19 mouse cellular contexts compared by ENCODE assay signal in genomic region chr3:63814203-63814602, GRCm38 (mm10).
"Had no signal": no experiment of that assay in that cellular context is flagged by ENCODE, and none has a peak within 500 bp of the region (broad histone marks: within the 10 kb centered on the region; RNA-seq: fewer than 3 reads in every experiment).

No protein-coding gene starts in this region.

- H3K4me1 ChIP-seq: kidney, embryonic 15.5 days; liver, embryonic 13.5 days; midbrain, embryonic 12.5 days; midbrain, embryonic 15.5 days; neural tube, embryonic 12.5 days; neural tube, embryonic 15.5 days had no signal

- H3K9me3 ChIP-seq: kidney, embryonic 15.5 days; limb, embryonic 10.5 days; limb, embryonic 13.5 days; liver, embryonic 13.5 days; midbrain, embryonic 12.5 days; midbrain, embryonic 15.5 days; neural tube, embryonic 12.5 days; neural tube, embryonic 15.5 days had no signal

- H3K4me3 ChIP-seq: kidney, embryonic 15.5 days; limb, embryonic 10.5 days; limb, embryonic 13.5 days; liver, embryonic 13.5 days; midbrain, embryonic 12.5 days; midbrain, embryonic 15.5 days; neural tube, embryonic 12.5 days; neural tube, embryonic 15.5 days had no signal

- H3K36me3 ChIP-seq: kidney, embryonic 15.5 days; limb, embryonic 10.5 days; limb, embryonic 13.5 days; liver, embryonic 13.5 days; midbrain, embryonic 12.5 days; midbrain, embryonic 15.5 days; neural tube, embryonic 12.5 days; neural tube, embryonic 15.5 days had no signal

- H3K9ac ChIP-seq: kidney, embryonic 15.5 days; limb, embryonic 13.5 days; liver, embryonic 13.5 days; lung, embryonic 14.5 days; midbrain, embryonic 12.5 days; midbrain, embryonic 15.5 days; neural tube, embryonic 12.5 days; neural tube, embryonic 15.5 days had no signal

- ATAC-seq: lung, postnatal 0 days; midbrain, embryonic 15.5 days had no signal

- H3K27me3 ChIP-seq: kidney, embryonic 15.5 days; limb, embryonic 13.5 days; liver, embryonic 13.5 days; midbrain, embryonic 12.5 days; midbrain, embryonic 15.5 days; neural tube, embryonic 12.5 days; neural tube, embryonic 15.5 days had no signal

- H3K4me2 ChIP-seq: kidney, embryonic 15.5 days; limb, embryonic 13.5 days; liver, embryonic 13.5 days; lung, embryonic 14.5 days; midbrain, embryonic 12.5 days; midbrain, embryonic 15.5 days; neural tube, embryonic 12.5 days; neural tube, embryonic 15.5 days had no signal

- DNase-seq: kidney, adult 11 months; kidney, adult 8-10 months; kidney, postnatal 10 days; kidney, postnatal 36 days; liver; liver, embryonic 13.5 days; lung, embryonic 14.5 days; retina, postnatal 1 day; right cerebral cortex, postnatal 25 days; thymus, postnatal 25 days had no signal

- H3K27ac ChIP-seq: kidney, embryonic 15.5 days; limb, embryonic 10.5 days; limb, embryonic 13.5 days; liver, embryonic 13.5 days; macrophage; midbrain, embryonic 12.5 days; midbrain, embryonic 15.5 days; neural tube, embryonic 12.5 days; neural tube, embryonic 15.5 days had no signal
